Mouse (Mus musculus) lung, adult 2 months (tissue): ENCODE data around the gene Spint1.

Experiments used
- CTCF ChIP-seq: fragments of 200-500 bp; IDR thresholded peaks from 2 replicates; pipeline ENCODE4 v1.5.1; 2011; ENCODE audit warnings: mild to moderate bottlenecking, low read length, control low read depth; ENCODE audit not compliant: insufficient read depth
- POLR2A ChIP-seq: fragments of 200-500 bp; IDR thresholded peaks from 2 replicates; pipeline ENCODE4 v1.6.1; 2011; ENCODE audit warnings: low read depth, mild to moderate bottlenecking, control low read depth, low read length, borderline replicate concordance; ENCODE audit errors: extremely low read depth

- no peak for TF ChIP-seq CTCF
- TF ChIP-seq POLR2A, result no peak
These were observed 43.0 kb upstream of the Spint1 start for GRCm38 (mm10) chr2:119194140-119194539.
